Mouse (Mus musculus) ES-Bruce4 (cell line): ENCODE measurements at regions not wholly inside any gene's neighbourhood (a gene's known extent, or its start where the extent isn't known, plus 50 kb on each side); places are given as distances from the start of the nearest gene placed in this dataset.
A peak's percentile ranks its signal among the peaks of the same experiment; 100 is the strongest.
"Not testable (repeated sequence)": the region's sequence is repeated elsewhere in the genome, so short reads cannot be mapped to it uniquely, and the experiment has no call there.

ENCODE experiments used
- H3K27ac ChIP-seq: 2 replicates; pipeline ENCODE4 v1.5.1; 2012; ENCODE audit warnings: low read length, inconsistent platforms; ENCODE audit not compliant: insufficient read depth
- H3K27me3 ChIP-seq: 2 replicates; pipeline ENCODE4 v1.6.1; 2012; ENCODE audit warnings: mild to moderate bottlenecking, low read length, inconsistent platforms; ENCODE audit not compliant: control insufficient read depth, poor library complexity, insufficient read depth, severe bottlenecking
- H3K36me3 ChIP-seq: 2 replicates; pipeline ENCODE4 v1.6.1; 2012; ENCODE audit warnings: inconsistent platforms, mild to moderate bottlenecking, low read length, moderate library complexity; ENCODE audit not compliant: control insufficient read depth, poor library complexity, insufficient read depth, severe bottlenecking
- H3K4me1 ChIP-seq: one replicate; pipeline ENCODE4 v1.8.1; 2011; ENCODE audit warnings: low read length; ENCODE audit not compliant: control insufficient read depth, insufficient read depth
- H3K4me3 ChIP-seq: 2 replicates; pipeline ENCODE4 v1.5.1; 2011; ENCODE audit warnings: low read depth, mild to moderate bottlenecking, low read length
- H3K9ac ChIP-seq: 2 replicates; pipeline ENCODE4 v1.6.1; 2012; ENCODE audit warnings: low read depth, mild to moderate bottlenecking, inconsistent platforms; ENCODE audit not compliant: poor library complexity, severe bottlenecking
- H3K9me3 ChIP-seq: replicated peaks from 2 replicates; pipeline ENCODE4 v1.6.1; 2012; ENCODE audit warnings: mild to moderate bottlenecking, low read length, inconsistent platforms; ENCODE audit not compliant: control insufficient read depth, poor library complexity, insufficient read depth, severe bottlenecking
- CTCF ChIP-seq: IDR thresholded peaks from one replicate; pipeline ENCODE4 v1.8.1; 2011; ENCODE audit warnings: low read depth, low read length
- EP300 ChIP-seq: IDR thresholded peaks from 2 replicates; pipeline ENCODE4 v1.6.1; 2011; ENCODE audit warnings: low read depth, low read length; ENCODE audit not compliant: insufficient read depth
- POLR2A ChIP-seq: IDR thresholded peaks from one replicate; pipeline ENCODE4 v1.8.1; 2011; ENCODE audit warnings: low read length; ENCODE audit not compliant: insufficient read depth

DNA sequence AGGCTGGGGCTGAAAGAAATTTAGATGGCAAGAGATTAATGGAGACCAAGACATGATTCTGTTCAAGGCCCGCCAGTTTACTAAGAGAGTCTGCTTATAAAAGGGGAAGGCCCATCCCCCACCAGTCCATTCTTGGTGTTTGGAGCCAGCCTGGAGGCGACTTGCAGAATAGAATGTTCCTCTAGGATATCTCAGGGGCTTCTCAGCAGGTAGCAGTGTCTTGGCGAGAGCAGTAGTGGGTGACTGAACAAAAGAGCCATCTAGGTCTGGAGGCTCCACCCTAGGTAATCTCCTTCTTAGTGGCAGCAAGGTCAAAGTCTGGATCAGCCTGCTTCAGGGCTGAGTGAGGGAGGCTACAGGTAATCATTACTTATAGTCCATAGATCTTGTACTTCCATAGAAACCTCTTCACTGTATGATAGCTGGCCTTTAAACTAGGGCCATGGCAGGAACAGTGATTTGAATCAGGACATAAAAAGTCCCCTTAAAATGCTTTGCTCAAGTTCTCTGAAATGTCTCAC, 166.0 kb upstream of the Gm5538 start:
- TF ChIP-seq EP300 = peak; percentile 72
- not testable (repeated sequence) for H3K4me1 ChIP-seq, H3K27ac ChIP-seq, H3K9ac ChIP-seq, H3K9me3 ChIP-seq, H3K4me3 ChIP-seq, H3K36me3 ChIP-seq, H3K27me3 ChIP-seq

DNA sequence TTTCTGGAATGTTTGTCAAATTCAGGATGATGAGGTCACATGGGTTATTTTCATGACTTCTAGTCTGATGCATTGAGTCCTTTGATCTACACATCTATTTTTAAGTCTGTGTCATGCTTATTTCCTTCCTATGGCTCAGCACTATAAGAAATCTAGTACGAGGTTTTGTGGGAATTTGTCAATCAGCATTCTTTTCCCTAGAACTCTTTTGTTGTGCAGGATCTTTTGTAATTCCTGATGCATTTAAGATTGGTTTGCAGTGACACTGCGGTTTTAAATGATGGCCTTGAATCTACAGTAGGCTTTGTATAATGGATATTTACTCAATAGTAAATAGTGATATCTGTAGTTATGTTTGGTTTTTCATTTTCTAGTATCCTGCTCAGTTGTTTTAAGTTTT, 187.0 kb upstream of the Gm5538 start:
- Histone ChIP-seq H3K27me3 (no peaks in the 10 kb centered on the region), H3K4me1 (no peaks in the 10 kb centered on the region), H3K9ac (no peak overlapping the region), H3K27ac (no peak overlapping the region), H3K36me3 (no peaks in the 10 kb centered on the region; the same call in 1 of the 2 replicates), H3K9me3 (peaks cover 10% of the 10 kb centered on the region), H3K4me3 (no peak overlapping the region)
- TF ChIP-seq POLR2A = no peak
- no peak for TF ChIP-seq CTCF
- TF ChIP-seq EP300 = no peak

DNA sequence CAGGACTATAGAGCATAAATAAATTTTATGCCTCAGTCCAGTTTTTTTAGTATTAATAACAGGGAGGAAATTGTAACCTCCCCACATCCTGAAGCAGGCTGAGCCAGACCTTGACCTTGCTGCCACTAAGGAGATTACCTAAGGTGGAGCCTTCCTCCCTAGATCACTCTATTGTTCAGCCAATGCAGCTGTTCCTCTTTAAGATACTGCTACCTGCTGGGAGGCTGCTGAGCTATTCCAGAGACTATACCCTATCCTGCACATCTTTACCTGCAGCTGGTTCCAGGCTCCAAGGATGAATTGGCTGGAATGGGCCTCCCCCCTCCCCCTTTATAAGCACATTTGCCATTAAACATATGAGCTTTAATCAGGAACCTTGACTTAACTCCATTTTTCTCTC, 189.0 kb upstream of the Gm5538 start:
- not testable (repeated sequence) for H3K27me3 ChIP-seq, H3K4me1 ChIP-seq, H3K36me3 ChIP-seq, H3K9ac ChIP-seq, H3K4me3 ChIP-seq
- Histone ChIP-seq H3K27ac (peak overlapping the region; percentile 95), H3K9me3 (peaks cover 19% of the 10 kb centered on the region)
- peak; percentile 57; the same call in 1 of the 2 replicates for TF ChIP-seq EP300

DNA sequence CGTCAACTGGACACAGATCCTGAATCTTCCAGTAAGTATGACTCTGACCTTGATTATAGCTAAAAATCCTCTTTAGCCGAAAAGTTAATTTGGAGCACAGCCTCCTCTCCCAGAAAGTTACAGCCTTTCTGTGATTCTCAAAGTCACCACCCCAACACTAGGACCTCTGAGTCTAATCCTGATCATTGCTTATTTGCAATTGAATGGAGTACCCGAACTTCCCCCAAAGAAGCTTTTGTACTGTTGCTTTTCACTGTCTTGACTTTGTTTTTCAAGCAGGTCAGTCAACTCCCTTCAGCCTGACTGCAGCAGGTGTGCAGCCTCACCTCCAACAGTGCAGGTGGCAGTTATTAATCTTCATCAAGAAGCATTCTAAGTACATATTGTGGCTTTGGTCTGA, 189.7 kb upstream of the Gm5538 start:
- TF ChIP-seq EP300 = 0 out of 2 replicates have a peak, but pooled peaks have one; percentile 44

DNA sequence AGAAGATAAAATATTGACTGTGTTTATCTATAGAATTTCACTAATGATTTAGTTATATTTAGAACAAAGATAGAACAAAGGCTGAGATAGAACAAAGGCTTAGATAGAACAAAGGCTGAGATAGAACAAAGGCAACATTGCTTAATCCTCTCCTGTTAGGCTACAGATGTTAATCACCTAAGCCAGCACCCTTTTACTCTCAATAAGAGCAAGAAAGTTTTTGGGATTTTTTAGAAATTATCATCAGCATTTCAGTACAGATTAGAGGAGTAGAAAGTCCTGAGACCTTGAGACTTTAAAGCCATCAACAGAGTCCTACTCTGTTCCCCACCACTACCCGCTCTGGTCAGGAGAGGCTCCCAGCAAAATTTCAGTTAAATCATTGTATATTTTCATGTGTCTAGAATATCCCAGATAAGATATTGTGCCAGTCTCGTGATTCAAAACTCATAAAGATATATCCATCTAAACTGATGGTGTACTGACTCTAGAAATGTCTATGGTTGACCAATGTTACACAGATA, 187.2 kb upstream of the Igsf10 start:
- no peak overlapping the region for H3K4me3 ChIP-seq
- TF ChIP-seq CTCF (no peak), EP300 (no peak)
- H3K27me3 ChIP-seq = no peaks in the 10 kb centered on the region
- H3K9me3 ChIP-seq = 0 out of 2 replicates have a peak, but pooled peaks cover 1% of the 10 kb centered on the region
- no peaks in the 10 kb centered on the region for H3K4me1 ChIP-seq
- no peaks in the 10 kb centered on the region for H3K36me3 ChIP-seq
- H3K9ac ChIP-seq = no peak overlapping the region
- no peak overlapping the region for H3K27ac ChIP-seq

More for the DNA sequence above, 189.7 kb upstream of the Gm5538 start:
- not testable (repeated sequence) for H3K4me3 ChIP-seq, H3K36me3 ChIP-seq, H3K27me3 ChIP-seq, H3K4me1 ChIP-seq, H3K9ac ChIP-seq
- H3K9me3 ChIP-seq = peaks cover 19% of the 10 kb centered on the region
- peak overlapping the region; percentile 95 for H3K27ac ChIP-seq

DNA sequence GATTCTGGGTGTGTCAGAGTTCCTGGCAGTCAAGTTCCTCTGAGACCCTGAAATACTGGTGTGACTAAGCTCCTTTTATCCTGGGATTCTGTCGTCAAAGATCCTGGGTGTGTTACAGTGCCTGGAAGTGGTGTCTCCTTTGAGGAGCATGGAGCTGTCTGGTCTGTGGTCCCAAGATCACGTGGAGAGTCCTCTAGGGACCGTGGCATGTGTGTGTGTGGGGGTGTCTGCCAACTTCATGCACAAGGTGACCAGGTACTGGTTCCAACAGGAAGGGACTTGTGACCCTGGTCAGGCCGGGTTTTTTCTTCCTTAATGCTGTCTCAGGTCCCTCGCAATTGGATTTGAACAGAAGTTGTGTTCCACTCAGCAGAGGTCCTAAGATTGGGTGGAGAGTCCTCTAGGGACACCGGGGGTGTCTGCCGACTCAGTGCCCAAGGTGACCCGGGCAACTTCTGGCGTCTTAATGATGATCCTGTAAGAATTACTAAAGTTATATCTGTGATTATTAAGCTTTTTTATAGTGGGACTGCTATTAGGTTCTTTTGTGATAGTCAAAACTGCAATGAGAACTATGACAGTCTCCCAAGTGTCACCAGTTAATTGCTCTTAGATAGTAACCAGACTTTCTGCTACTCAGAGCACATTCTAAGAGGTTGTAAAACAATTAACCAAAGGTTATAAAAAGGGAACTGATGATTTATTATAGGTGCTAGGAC, 186.6 kb upstream of the Igsf10 start:
- TF ChIP-seq POLR2A (no peak), EP300 (no peak), CTCF (no peak)
- no peaks in the 10 kb centered on the region for H3K4me1 ChIP-seq
- H3K9me3 ChIP-seq = no peaks in the 10 kb centered on the region
- no peak overlapping the region for H3K9ac ChIP-seq
- no peaks in the 10 kb centered on the region for H3K27me3 ChIP-seq
- no peak overlapping the region for H3K4me3 ChIP-seq
- no peaks in the 10 kb centered on the region for H3K36me3 ChIP-seq
- no peak overlapping the region for H3K27ac ChIP-seq
